In the genomic region with DNA sequence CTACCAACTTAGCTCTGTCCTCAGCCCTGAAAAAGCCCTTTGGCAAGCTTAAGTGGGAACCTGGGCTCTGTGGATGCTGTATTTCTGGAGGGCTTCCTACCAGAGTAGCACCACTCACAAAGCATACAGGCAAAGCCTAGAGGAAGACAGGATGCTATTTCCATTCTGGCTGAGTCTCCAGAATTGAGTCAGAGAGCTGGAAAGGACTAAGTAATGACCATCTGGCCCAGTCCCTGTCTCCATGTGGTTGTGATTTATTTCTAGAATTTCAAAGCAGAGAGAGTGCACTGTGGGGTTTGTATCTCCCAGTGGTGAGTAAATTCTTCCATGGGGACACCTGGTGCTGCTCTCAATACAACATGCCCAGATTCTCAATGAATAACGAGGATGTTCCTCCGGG, we compare ENCODE assay signal across 14 mouse cellular contexts.
DNase-seq lines count a peak whose midpoint lies in the region; ATAC-seq lines count a peak whose summit lies in the region.
"Had no signal": no experiment of that assay in that cellular context is flagged by ENCODE, and none has a peak within 500 bp of the region (broad histone marks: within the 10 kb centered on the region; RNA-seq: fewer than 3 reads in every experiment).

No protein-coding gene starts in this region.

- H3K4me1 ChIP-seq in forebrain, embryonic 16.5 days (replicated peaks; ENCODE audit: control insufficient read depth, insufficient read depth, low read length), result peaks cover 2% of the 10 kb centered on the region; the same call in 1 of the 2 replicates
- no peaks in the 10 kb centered on the region for H3K4me1 ChIP-seq in forebrain, embryonic 11.5 days (replicated peaks; ENCODE audit: control insufficient read depth, insufficient read depth, low read length)
- H3K4me1 ChIP-seq in hindbrain, embryonic 10.5 days (replicated peaks), result peaks cover 27% of the 10 kb centered on the region
- H3K4me1 ChIP-seq: embryonic facial prominence, embryonic 12.5 days had no signal

- WGBS in forebrain, embryonic 16.5 days, result 66% methylated on average over 2 of the region's 2 CpGs
- WGBS in forebrain, embryonic 11.5 days, result 81% methylated on average over 2 of the region's 2 CpGs
- WGBS in hindbrain, embryonic 10.5 days, result 63% methylated on average over 2 of the region's 2 CpGs

- DNase-seq in forebrain, embryonic 11.5 days (ENCODE audit: low spot score), result no peak
- peak; percentile 83 for DNase-seq in cerebellum, adult 9-11 months
- peak; percentile 3 for DNase-seq in heart, postnatal 25 days (ENCODE audit: low spot score)
- peak; percentile 62 to 65 for DNase-seq in left cerebral cortex, postnatal 36 days (ENCODE audit: low spot score in 2 of 2)
- no peak for DNase-seq in thymus, postnatal 0 days (ENCODE audit: low spot score)
- no peak for DNase-seq in spleen, postnatal 4 days (ENCODE audit: low spot score in 2 of 2)
- no peak for DNase-seq in hindbrain, embryonic 10.5 days (ENCODE audit: low spot score)
- DNase-seq: B cell, adult 2 months; thymus, postnatal 14 days had no signal

- no peak overlapping the region for H3K27ac ChIP-seq in forebrain, embryonic 16.5 days (ENCODE audit: low read length)
- no peak overlapping the region for H3K27ac ChIP-seq in forebrain, embryonic 11.5 days (ENCODE audit: low read depth, low read length)
- H3K27ac ChIP-seq in hindbrain, embryonic 10.5 days, result no peak overlapping the region
- H3K27ac ChIP-seq: embryonic facial prominence, embryonic 12.5 days; hindbrain, embryonic 12.5 days; liver, embryonic 12.5 days; neural tube, embryonic 13.5 days had no signal

- ATAC-seq in forebrain, embryonic 16.5 days, result 0 out of 2 replicates have a peak, but pooled peaks have one; percentile 31
- no peak for ATAC-seq in forebrain, embryonic 11.5 days (replicated peaks; ENCODE audit: low FRiP score)
- ATAC-seq: liver, embryonic 12.5 days had no signal

- no peak overlapping the region for H3K9ac ChIP-seq in forebrain, embryonic 16.5 days (replicated peaks; ENCODE audit: low read depth, low read length)
- no peak overlapping the region for H3K9ac ChIP-seq in forebrain, embryonic 11.5 days (ENCODE audit: low read length)
- H3K9ac ChIP-seq: embryonic facial prominence, embryonic 12.5 days; hindbrain, embryonic 12.5 days; liver, embryonic 12.5 days; neural tube, embryonic 13.5 days had no signal

- no peak overlapping the region for H3K4me2 ChIP-seq in forebrain, embryonic 16.5 days (ENCODE audit: low read length)
- no peak overlapping the region for H3K4me2 ChIP-seq in forebrain, embryonic 11.5 days (ENCODE audit: low read depth, low read length, severe bottlenecking)
- H3K4me2 ChIP-seq: embryonic facial prominence, embryonic 12.5 days; hindbrain, embryonic 12.5 days; liver, embryonic 12.5 days; neural tube, embryonic 13.5 days had no signal

- H3K27me3 ChIP-seq in forebrain, embryonic 16.5 days (replicated peaks; ENCODE audit: control insufficient read depth, insufficient read depth, low read length), result no peaks in the 10 kb centered on the region
- no peaks in the 10 kb centered on the region for H3K27me3 ChIP-seq in forebrain, embryonic 11.5 days (ENCODE audit: control insufficient read depth, insufficient read depth, low read length)
- no peaks in the 10 kb centered on the region for H3K27me3 ChIP-seq in hindbrain, embryonic 10.5 days (ENCODE audit: insufficient read depth, poor library complexity, severe bottlenecking)
- H3K27me3 ChIP-seq: embryonic facial prominence, embryonic 12.5 days; hindbrain, embryonic 12.5 days; liver, embryonic 12.5 days; neural tube, embryonic 13.5 days had no signal

- H3K36me3 ChIP-seq in forebrain, embryonic 16.5 days (ENCODE audit: control insufficient read depth, insufficient read depth), result no peaks in the 10 kb centered on the region
- no peaks in the 10 kb centered on the region for H3K36me3 ChIP-seq in forebrain, embryonic 11.5 days (ENCODE audit: control insufficient read depth, insufficient read depth, low read length)
- 0 out of 2 replicates have a peak, but pooled peaks cover 9% of the 10 kb centered on the region for H3K36me3 ChIP-seq in hindbrain, embryonic 10.5 days
- H3K36me3 ChIP-seq: embryonic facial prominence, embryonic 12.5 days; hindbrain, embryonic 12.5 days; liver, embryonic 12.5 days; neural tube, embryonic 13.5 days had no signal

- intact Hi-C loops in heart, postnatal 25 days (cut with DNase I), result no loop called here
- intact Hi-C loops in left cerebral cortex, postnatal 36 days (cut with DNase I), result no loop called here

- no peak overlapping the region for H3K4me3 ChIP-seq in forebrain, embryonic 16.5 days (replicated peaks; ENCODE audit: low read length)
- H3K4me3 ChIP-seq in forebrain, embryonic 11.5 days (ENCODE audit: low read depth, low read length), result no peak overlapping the region
- H3K4me3 ChIP-seq in hindbrain, embryonic 10.5 days, result no peak overlapping the region
- H3K4me3 ChIP-seq: embryonic facial prominence, embryonic 12.5 days; hindbrain, embryonic 12.5 days; liver, embryonic 12.5 days; neural tube, embryonic 13.5 days had no signal

- no peaks in the 10 kb centered on the region for H3K9me3 ChIP-seq in forebrain, embryonic 16.5 days (ENCODE audit: control insufficient read depth, low read length)
- no peaks in the 10 kb centered on the region for H3K9me3 ChIP-seq in forebrain, embryonic 11.5 days (ENCODE audit: control insufficient read depth, low read length)
- H3K9me3 ChIP-seq in hindbrain, embryonic 10.5 days, result no peaks in the 10 kb centered on the region
- H3K9me3 ChIP-seq: embryonic facial prominence, embryonic 12.5 days; hindbrain, embryonic 12.5 days; liver, embryonic 12.5 days; neural tube, embryonic 13.5 days had no signal

Comparison
In these comparisons a context has a peak if more than half of its experiments do, and no peak if none do; other contexts are left out.
1. DNase-seq: peak in cerebellum, adult 9-11 months (single experiment), heart, postnatal 25 days (single experiment) and left cerebral cortex, postnatal 36 days (2 of 2); none in forebrain, embryonic 11.5 days (single experiment), thymus, postnatal 0 days (single experiment), spleen, postnatal 4 days (0 of 2) and hindbrain, embryonic 10.5 days (single experiment).